Mouse (Mus musculus): ENCODE results near the gene Tmem207. TPM values are rescaled to one million over a fixed set of nuclear protein-coding genes. Genes with fewer than 3 reads are reported as not detected.
A peak's percentile ranks its signal among the peaks of the same experiment; 100 is the strongest.
"Not testable (repeated sequence)": the region's sequence is repeated elsewhere in the genome, so short reads cannot be mapped to it uniquely, and the experiment has no call there.

Tmem207 gene
- polyA plus RNA-seq, 1 experiment from 2014 or later = not detected

DNA sequence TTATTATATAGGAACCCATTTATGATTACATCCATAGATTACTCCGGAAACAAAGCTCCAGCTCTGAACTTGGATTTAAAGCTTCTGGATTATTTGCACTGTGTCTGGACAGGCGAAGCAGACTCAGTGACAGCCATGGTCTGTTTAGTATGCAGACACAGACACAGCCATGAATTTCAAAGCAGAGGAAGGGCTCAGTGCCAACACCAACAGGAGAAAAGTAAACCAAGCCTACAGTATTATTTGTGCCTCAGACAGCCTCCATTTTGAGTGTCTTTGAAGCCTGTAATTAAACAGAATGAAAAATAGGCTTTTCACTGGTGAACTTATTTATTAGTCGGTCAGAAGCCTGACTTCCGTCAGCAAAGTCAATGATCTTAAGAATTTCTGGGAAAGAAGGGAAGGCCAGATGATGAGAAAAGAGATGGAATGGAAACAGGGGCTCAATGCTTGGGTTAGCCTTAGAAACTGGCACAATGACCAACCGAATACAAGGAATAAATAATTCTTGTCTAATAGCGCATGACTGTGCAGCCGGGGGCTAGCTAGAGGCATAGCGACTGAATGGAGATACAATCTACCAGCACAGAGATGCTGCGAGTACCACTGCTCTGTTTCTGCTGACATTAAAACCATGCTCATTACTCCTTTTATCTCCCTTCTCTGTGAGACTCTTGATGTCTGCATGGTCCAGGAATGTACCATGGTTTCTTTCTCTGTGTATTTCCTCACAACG, 1.5 kb upstream of the Tmem207 start:
- H3K9me3 ChIP-seq (ENCODE audit: control insufficient read depth) = no peaks in the 10 kb centered on the region
- no peak overlapping the region for H3K4me2 ChIP-seq (replicated peaks; ENCODE audit: low read depth)
- no peak for TF ChIP-seq CTCF (IDR thresholded peaks at IDR 0.05; ENCODE audit: low read depth)
- H3K27me3 ChIP-seq (replicated peaks; ENCODE audit: control insufficient read depth, insufficient read depth, low read length) = no peaks in the 10 kb centered on the region
- no peak overlapping the region for H3K27ac ChIP-seq (ENCODE audit: low read depth, low read length)
- H3K4me1 ChIP-seq (replicated peaks; ENCODE audit: control insufficient read depth, insufficient read depth, low read length) = no peaks in the 10 kb centered on the region
- ATAC-seq = no peak
- H3K36me3 ChIP-seq (ENCODE audit: control insufficient read depth, insufficient read depth) = no peaks in the 10 kb centered on the region
- no peak overlapping the region for H3K9ac ChIP-seq (ENCODE audit: low read depth, low read length)
- H3K4me3 ChIP-seq (ENCODE audit: low read depth, low read length) = no peak overlapping the region
- 67% methylated on average over 10 of the region's 10 CpGs for WGBS

DNA sequence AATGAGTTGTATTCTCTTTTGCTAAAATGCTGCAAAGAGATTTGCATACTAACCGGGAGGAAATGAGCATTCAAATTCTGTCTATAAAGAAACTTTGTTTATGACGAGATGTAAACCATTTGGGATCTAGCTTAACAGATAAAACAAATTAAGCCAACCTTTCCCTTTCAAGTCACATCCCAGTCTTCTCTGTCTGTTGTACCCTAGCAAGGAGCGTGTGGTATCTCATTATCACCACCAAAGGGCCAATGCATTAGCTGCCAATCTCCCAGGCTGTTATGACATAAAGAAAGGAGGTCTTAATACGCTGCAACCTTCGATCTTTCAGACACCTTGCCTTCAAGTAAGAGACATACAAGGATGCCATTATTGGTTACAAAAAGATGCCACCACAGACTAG, 737 bp downstream of the Tmem207 start:
- Histone ChIP-seq H3K27me3 (replicated peaks; ENCODE audit: control insufficient read depth, insufficient read depth, low read length) (no peaks in the 10 kb centered on the region), H3K9me3 (ENCODE audit: control insufficient read depth) (no peaks in the 10 kb centered on the region), H3K27ac (ENCODE audit: low read depth, low read length) (no peak overlapping the region), H3K9ac (ENCODE audit: low read depth, low read length) (no peak overlapping the region), H3K4me3 (ENCODE audit: low read depth, low read length) (no peak overlapping the region), H3K4me2 (replicated peaks; ENCODE audit: low read depth) (no peak overlapping the region), H3K36me3 (ENCODE audit: control insufficient read depth, insufficient read depth) (no peaks in the 10 kb centered on the region), H3K4me1 (replicated peaks; ENCODE audit: control insufficient read depth, insufficient read depth, low read length) (no peaks in the 10 kb centered on the region)
- ATAC-seq = no peak
- no peak for TF ChIP-seq CTCF (IDR thresholded peaks at IDR 0.05; ENCODE audit: low read depth)
- 74% methylated on average over 5 of the region's 5 CpGs for WGBS

DNA sequence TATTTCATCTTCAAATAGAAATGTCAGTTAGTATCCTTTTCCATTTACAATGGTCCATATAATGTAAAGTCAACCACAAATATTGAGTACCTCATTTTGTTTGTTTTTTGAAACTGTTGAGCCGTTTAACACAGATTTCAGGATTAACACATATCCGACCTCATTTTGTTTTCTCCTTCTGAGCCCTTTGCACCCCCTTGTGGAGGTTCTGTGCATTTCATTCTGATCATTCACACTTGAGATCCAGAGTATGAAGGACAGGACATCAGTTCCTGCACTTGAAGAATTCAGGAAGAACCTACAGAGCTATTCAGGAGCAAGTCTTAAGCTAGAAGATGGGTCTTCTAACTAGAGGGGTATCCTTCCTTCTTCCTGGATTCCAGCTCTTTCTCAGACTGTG, 7.0 kb downstream of the Tmem207 start:
- ATAC-seq = no peak
- Histone ChIP-seq H3K27me3 (replicated peaks; ENCODE audit: control insufficient read depth, insufficient read depth, low read length) (no peaks in the 10 kb centered on the region), H3K4me1 (replicated peaks; ENCODE audit: control insufficient read depth, insufficient read depth, low read length) (no peaks in the 10 kb centered on the region), H3K27ac (ENCODE audit: low read depth, low read length) (no peak overlapping the region), H3K9me3 (ENCODE audit: control insufficient read depth) (no peaks in the 10 kb centered on the region), H3K4me3 (ENCODE audit: low read depth, low read length) (no peak overlapping the region), H3K4me2 (replicated peaks; ENCODE audit: low read depth) (no peak overlapping the region), H3K9ac (ENCODE audit: low read depth, low read length) (no peak overlapping the region), H3K36me3 (ENCODE audit: control insufficient read depth, insufficient read depth) (no peaks in the 10 kb centered on the region)
- peak; percentile 68 for TF ChIP-seq CTCF (IDR thresholded peaks at IDR 0.05; ENCODE audit: low read depth)
- WGBS = 40% methylated on average over 2 of the region's 2 CpGs

DNA sequence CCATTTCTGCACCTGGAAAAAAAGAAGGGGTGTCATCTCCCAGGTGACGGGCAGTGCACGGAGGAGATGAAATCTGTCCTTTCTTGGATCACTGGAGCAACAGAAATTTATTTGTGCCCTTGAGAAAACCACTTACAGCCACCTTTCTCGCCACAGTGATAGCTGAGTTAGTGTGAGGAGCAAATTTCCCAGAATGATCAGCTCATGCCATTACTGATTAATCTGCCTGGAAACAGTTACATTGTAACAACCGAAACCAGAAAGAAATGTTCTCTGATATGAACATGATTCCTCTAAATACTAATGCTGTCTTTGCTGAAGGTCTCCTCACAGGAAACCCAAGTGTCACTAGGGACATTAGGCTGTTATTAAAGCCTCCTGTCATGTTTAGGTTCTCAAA, 21.6 kb downstream of the Tmem207 start:
- WGBS = 73% methylated on average over 4 of the region's 4 CpGs
- H3K9ac ChIP-seq (ENCODE audit: low read depth, low read length) = no peak overlapping the region
- no peak overlapping the region for H3K27ac ChIP-seq (ENCODE audit: low read depth, low read length)
- no peaks in the 10 kb centered on the region for H3K27me3 ChIP-seq (replicated peaks; ENCODE audit: control insufficient read depth, insufficient read depth, low read length)
- H3K4me2 ChIP-seq (replicated peaks; ENCODE audit: low read depth) = no peak overlapping the region
- no peaks in the 10 kb centered on the region for H3K9me3 ChIP-seq (ENCODE audit: control insufficient read depth)
- no peak for TF ChIP-seq CTCF (IDR thresholded peaks at IDR 0.05; ENCODE audit: low read depth)
- no peaks in the 10 kb centered on the region for H3K36me3 ChIP-seq (ENCODE audit: control insufficient read depth, insufficient read depth)
- ATAC-seq = no peak
- no peak overlapping the region for H3K4me3 ChIP-seq (ENCODE audit: low read depth, low read length)
- no peaks in the 10 kb centered on the region for H3K4me1 ChIP-seq (replicated peaks; ENCODE audit: control insufficient read depth, insufficient read depth, low read length)

DNA sequence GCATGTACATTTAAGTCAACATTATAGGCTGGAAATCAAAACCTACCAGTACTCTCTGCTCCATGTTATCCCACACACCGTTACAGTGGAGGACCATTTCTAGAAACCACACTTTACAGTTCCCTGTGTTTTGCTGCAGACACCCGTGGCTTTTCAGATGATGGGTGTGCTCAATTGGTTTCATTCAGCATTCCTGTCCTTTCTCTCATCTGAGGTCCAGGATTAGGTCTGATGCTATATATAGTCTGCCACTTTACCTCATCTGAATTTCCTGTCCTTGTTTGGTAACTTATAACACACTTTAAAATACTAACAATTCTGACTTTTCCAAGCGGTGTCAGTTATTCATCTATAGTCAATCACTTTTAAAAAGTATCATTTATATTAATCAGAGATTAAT, 25.8 kb downstream of the Tmem207 start:
- Histone ChIP-seq H3K27ac (ENCODE audit: low read depth, low read length) (no peak overlapping the region), H3K36me3 (ENCODE audit: control insufficient read depth, insufficient read depth) (no peaks in the 10 kb centered on the region), H3K27me3 (replicated peaks; ENCODE audit: control insufficient read depth, insufficient read depth, low read length) (no peaks in the 10 kb centered on the region), H3K4me1 (replicated peaks; ENCODE audit: control insufficient read depth, insufficient read depth, low read length) (no peaks in the 10 kb centered on the region), H3K4me3 (ENCODE audit: low read depth, low read length) (no peak overlapping the region), H3K9ac (ENCODE audit: low read depth, low read length) (no peak overlapping the region), H3K4me2 (replicated peaks; ENCODE audit: low read depth) (no peak overlapping the region), H3K9me3 (ENCODE audit: control insufficient read depth) (no peaks in the 10 kb centered on the region)
- ATAC-seq = no peak
- 77% methylated on average over 3 of the region's 3 CpGs for WGBS
- TF ChIP-seq CTCF (IDR thresholded peaks at IDR 0.05; ENCODE audit: low read depth) = no peak

DNA sequence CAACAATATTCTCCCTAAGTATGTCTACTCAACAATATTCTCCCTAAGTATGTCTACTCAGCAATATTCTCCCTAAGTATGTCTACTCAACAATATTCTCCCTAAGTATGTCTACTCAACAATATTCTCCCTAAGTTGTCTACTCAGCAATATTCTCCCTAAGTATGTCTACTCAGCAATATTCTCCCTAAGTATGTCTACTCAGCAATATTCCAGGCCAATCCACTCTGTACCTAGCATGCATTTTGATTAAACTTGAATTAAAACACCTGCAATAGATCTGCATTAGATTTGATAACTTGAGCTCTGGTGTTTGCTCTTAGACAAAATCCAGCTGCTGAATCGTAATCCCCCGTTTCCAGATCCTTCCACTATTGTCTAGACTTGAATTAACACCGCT, 26.9 kb downstream of the Tmem207 start:
- not testable (repeated sequence) for H3K27ac ChIP-seq (ENCODE audit: low read depth, low read length); H3K9ac ChIP-seq (ENCODE audit: low read depth, low read length); H3K9me3 ChIP-seq (ENCODE audit: control insufficient read depth); H3K4me3 ChIP-seq (ENCODE audit: low read depth, low read length); H3K27me3 ChIP-seq (replicated peaks; ENCODE audit: control insufficient read depth, insufficient read depth, low read length); H3K4me1 ChIP-seq (replicated peaks; ENCODE audit: control insufficient read depth, insufficient read depth, low read length); ATAC-seq; H3K4me2 ChIP-seq (replicated peaks; ENCODE audit: low read depth); H3K36me3 ChIP-seq (ENCODE audit: control insufficient read depth, insufficient read depth)
- 84% methylated on average over 3 of the region's 3 CpGs for WGBS

DNA sequence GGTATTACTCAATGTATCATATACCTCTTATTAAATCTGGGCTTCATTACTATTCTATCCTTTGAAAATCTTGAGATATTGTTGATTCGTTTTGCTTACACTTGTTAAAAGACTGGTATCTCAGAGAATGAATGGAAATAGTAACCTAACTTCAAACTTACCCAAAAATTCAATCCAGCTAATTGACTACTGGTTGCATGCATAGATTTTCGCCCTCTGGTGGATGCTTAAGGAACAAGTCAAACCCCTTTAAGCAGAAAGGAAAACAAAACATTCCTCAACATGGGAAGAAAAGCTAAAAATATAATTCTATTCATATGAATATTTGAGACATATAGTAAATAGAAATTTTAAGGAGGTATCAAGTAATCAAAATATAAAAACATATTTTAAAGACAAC, 30.8 kb downstream of the Tmem207 start:
- H3K27ac ChIP-seq (ENCODE audit: low read depth, low read length) = no peak overlapping the region
- TF ChIP-seq CTCF (IDR thresholded peaks at IDR 0.05; ENCODE audit: low read depth) = peak; percentile 64
- no peaks in the 10 kb centered on the region for H3K4me1 ChIP-seq (replicated peaks; ENCODE audit: control insufficient read depth, insufficient read depth, low read length)
- no peaks in the 10 kb centered on the region for H3K27me3 ChIP-seq (replicated peaks; ENCODE audit: control insufficient read depth, insufficient read depth, low read length)
- no peaks in the 10 kb centered on the region for H3K36me3 ChIP-seq (ENCODE audit: control insufficient read depth, insufficient read depth)
- no peaks in the 10 kb centered on the region for H3K9me3 ChIP-seq (ENCODE audit: control insufficient read depth)
- no peak overlapping the region for H3K9ac ChIP-seq (ENCODE audit: low read depth, low read length)
- no peak overlapping the region for H3K4me3 ChIP-seq (ENCODE audit: low read depth, low read length)
- ATAC-seq = no peak
- no peak overlapping the region for H3K4me2 ChIP-seq (replicated peaks; ENCODE audit: low read depth)
- 16% methylated on average over 2 of the region's 2 CpGs for WGBS

All from intestine, postnatal 0 days (tissue).